Mouse (Mus musculus) C2C12 (cell line): ENCODE data around the gene Sox8.

Source experiments
- CEBPB ChIP-seq: IDR thresholded peaks from one replicate; pipeline ENCODE4 v1.6.1; 2011; ENCODE audit warnings: low read depth, mild to moderate bottlenecking, control low read depth, moderate library complexity
- CTCF ChIP-seq: IDR thresholded peaks from one replicate; pipeline ENCODE4 v1.5.1; 2011; ENCODE audit not compliant: control insufficient read depth, insufficient read depth, insufficient read length
- MAX ChIP-seq: IDR thresholded peaks from one replicate; pipeline ENCODE4 v1.6.1; 2011; ENCODE audit warnings: mild to moderate bottlenecking, control low read depth
- MYOD1 ChIP-seq: IDR thresholded peaks from one replicate; pipeline ENCODE4 v1.6.1; 2011; ENCODE audit warnings: low read depth; ENCODE audit not compliant: control insufficient read depth, insufficient read length
- MYOG ChIP-seq: IDR thresholded peaks from one replicate; pipeline ENCODE4 v1.6.1; 2011; ENCODE audit not compliant: control insufficient read depth, insufficient read length; ENCODE audit errors: extremely low read depth
- USF1 ChIP-seq: IDR thresholded peaks from one replicate; pipeline ENCODE4 v1.6.1; 2011; ENCODE audit warnings: low read depth, mild to moderate bottlenecking, control low read depth, moderate library complexity

DNA sequence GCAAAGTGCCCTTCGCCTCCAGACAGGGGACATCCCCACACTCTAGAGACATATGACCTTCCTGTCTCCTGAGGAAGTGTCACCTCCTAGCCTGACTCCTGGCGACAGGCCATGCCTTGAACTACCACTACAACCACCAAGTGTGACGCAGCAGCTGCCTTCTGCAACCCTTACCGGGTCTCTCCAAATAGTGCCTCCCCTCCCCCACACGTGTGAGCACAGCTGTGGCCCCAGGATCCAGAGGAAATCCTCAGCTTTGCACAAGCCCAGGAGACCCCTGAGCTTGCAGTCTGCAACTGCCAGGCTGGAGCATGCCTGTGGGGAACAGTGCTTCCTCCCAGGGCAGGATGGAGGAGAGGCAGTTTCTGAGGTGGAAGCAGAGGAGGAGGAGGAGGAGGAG is 54.2 kb downstream of the Sox8 start:
- no peak for TF ChIP-seq CTCF
- TF ChIP-seq MYOG, result no peak
- TF ChIP-seq MAX, result no peak
- TF ChIP-seq CEBPB, result no peak
- TF ChIP-seq MYOD1, result no peak
- no peak for TF ChIP-seq USF1
